Mouse (Mus musculus) Muller cell, postnatal 12 days (primary cell): ENCODE measurements at regions not wholly inside any gene's neighbourhood (a gene's known extent, or its start where the extent isn't known, plus 50 kb on each side); places are given as distances from the start of the nearest gene placed in this dataset.
A peak's percentile ranks its signal among the peaks of the same experiment; 100 is the strongest.

ENCODE experiments used
- DNase-seq: peaks from one replicate; pipeline ENCODE4 v3.0.0-alpha.2; 2015; ENCODE audit errors: inconsistent ontology term

DNA sequence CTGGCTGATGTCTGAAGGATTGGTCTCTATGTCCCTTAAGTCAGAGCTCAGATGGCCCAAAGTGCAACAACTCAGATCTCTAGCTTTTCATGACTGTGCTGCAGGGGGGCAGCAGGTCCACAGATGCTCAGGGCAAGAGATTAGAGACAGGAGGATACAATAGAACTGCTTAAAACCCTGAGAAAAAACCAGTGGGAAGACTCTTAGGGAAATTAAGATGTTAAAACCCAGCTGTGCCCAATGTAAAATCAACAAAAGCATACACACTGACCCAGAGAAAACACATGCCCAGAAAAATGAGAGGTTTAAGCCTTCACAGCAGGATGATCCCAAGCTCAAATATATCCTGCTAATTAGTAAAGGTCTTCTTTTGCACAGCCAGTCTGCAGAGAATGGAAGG lies 403.5 kb downstream of the Klhl13 start:
- peak; percentile 10 for DNase-seq

DNA sequence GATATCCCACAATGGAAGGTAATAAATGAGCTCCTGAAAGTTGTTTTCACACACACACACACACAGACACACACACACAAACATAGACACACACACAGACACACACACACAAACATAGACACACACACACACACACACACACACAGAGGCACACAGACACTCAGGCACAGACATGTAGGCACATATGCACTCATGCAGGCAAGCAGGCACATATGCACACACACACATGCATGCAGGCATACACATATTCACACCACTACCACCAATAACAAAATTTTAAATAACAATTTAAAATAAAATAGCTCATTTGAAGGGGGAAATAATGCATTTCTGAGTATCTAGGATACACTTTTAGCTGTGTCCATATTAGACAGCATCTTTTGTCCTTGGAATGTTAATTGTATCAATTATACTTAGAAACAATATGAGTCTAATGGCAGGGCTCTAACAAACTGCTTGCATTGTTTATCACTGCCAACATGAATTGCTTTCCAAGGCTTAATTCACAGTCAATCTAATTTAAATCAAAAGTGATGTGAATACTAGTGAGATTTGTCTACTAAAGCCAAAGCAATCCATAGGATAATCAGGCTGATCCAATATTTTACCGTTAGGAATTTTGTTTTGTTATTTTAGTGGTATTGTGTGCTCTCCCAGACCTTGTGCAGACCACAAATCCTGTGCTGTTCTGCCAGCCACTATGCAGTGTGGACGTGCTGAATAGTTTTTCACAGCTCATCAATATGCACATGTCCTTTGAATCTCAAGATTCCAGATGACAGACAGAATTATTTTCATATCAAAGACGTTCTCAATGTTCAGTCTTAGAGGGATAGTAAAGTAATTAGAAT lies 414.3 kb downstream of the Klhl13 start:
- peak; percentile 8 for DNase-seq
